Mouse (Mus musculus) embryonic facial prominence, embryonic 11.5 days (tissue): ENCODE data around the gene Mdh1b. TPM values are rescaled to one million over a fixed set of nuclear protein-coding genes. Genes with fewer than 3 reads are reported as not detected.

Experiments
- ATAC-seq: fragments of 200-750 bp; cut with Nextera tagmentation; replicated peaks from 2 replicates; pipeline ENCODE4 v1.8.0; 2017; ENCODE audit warnings: low read depth; ENCODE audit not compliant: insufficient number of reproducible peaks, low FRiP score, low TSS enrichment
- DNase-seq: peaks from one replicate; pipeline ENCODE4 v3.0.0-alpha.2; 2015; ENCODE audit warnings: low spot score
- H3K27ac ChIP-seq: fragments of 300-500 bp; sonication (generic); replicated peaks from 2 replicates; pipeline ENCODE4 v1.5.1; 2014; ENCODE audit warnings: mild to moderate bottlenecking, low read depth, low read length, control low read depth
- H3K27me3 ChIP-seq: fragments of 300-500 bp; sonication (generic); 2 replicates; pipeline ENCODE4 v1.6.1; 2014; ENCODE audit warnings: mild to moderate bottlenecking, low read length, moderate library complexity, mixed read lengths; ENCODE audit not compliant: control insufficient read depth, insufficient read depth
- H3K36me3 ChIP-seq: fragments of 300-500 bp; sonication (generic); replicated peaks from 2 replicates; pipeline ENCODE4 v1.6.1; 2014; ENCODE audit warnings: low read depth, mild to moderate bottlenecking, low read length, moderate library complexity, mixed read lengths; ENCODE audit not compliant: control insufficient read depth, insufficient read depth
- H3K4me1 ChIP-seq: fragments of 300-500 bp; sonication (generic); 2 replicates; pipeline ENCODE4 v1.6.1; 2014; ENCODE audit warnings: low read length, mixed read lengths; ENCODE audit not compliant: control insufficient read depth, insufficient read depth
- H3K4me2 ChIP-seq: fragments of 300-500 bp; sonication (generic); 2 replicates; pipeline ENCODE4 v1.6.1; 2014; ENCODE audit warnings: low read depth, mild to moderate bottlenecking, control low read depth, low read length, moderate library complexity
- H3K4me3 ChIP-seq: fragments of 300-500 bp; sonication (generic); 2 replicates; pipeline ENCODE4 v1.5.1; 2014; ENCODE audit warnings: low read depth, low read length, control low read depth
- H3K9ac ChIP-seq: fragments of 300-500 bp; sonication (generic); replicated peaks from 2 replicates; pipeline ENCODE4 v1.6.1; 2014; ENCODE audit warnings: mild to moderate bottlenecking, control low read depth, low read length
- H3K9me3 ChIP-seq: fragments of 300-500 bp; sonication (generic); replicated peaks from 2 replicates; pipeline ENCODE4 v1.6.1; 2016; ENCODE audit warnings: mild to moderate bottlenecking, low read length, inconsistent platforms, mixed read lengths; ENCODE audit not compliant: control insufficient read depth
- WGBS: fragments of 180-500 bp; shearing (Covaris S2); extraction: QIAGEN DNeasy Blood & Tissue Kit; methylation state at CpG from one replicate; pipeline ENCODE4 v1.1.7; 2014; 5-methylcytosine and 5-hydroxymethylcytosine counted together
- polyA plus RNA-seq: library from polyadenylated mRNA; unstranded; fragments of >200 nt; fragmentation: Nextera tagmentation; extraction: Ambion mirVana; gene quantifications from 2 replicates; pipeline ENCODE4 v1.2.1, GENCODE M21; 2014

Gene Mdh1b
- polyA plus RNA-seq, 1 experiment from 2014 or later = not detected

DNA sequence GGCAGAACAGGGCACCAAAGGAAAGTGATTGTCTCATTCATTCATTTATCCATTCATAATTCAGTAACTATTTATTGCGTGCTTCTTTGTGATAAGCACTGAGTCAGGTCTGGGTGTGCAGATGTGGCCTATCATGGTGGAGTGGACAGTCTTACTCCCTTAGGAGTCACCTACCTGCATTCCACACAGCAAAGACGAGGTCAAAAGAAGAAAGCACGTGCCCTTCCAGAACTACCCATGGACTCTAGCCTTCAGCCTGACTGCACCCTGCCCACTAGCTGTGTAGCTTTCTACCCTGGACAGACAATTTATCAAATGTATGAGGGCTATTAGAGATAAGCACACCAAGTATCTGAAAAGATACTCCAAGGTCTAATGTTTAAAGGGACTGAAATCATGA lies 54.1 kb downstream of the Mdh1b start:
- WGBS = 90% methylated on average over 3 of the region's 3 CpGs
- no peak for DNase-seq
- Histone ChIP-seq H3K4me2 (no peak overlapping the region), H3K9ac (no peak overlapping the region), H3K4me3 (no peak overlapping the region), H3K9me3 (no peaks in the 10 kb centered on the region), H3K4me1 (no peaks in the 10 kb centered on the region), H3K27ac (no peak overlapping the region), H3K27me3 (no peaks in the 10 kb centered on the region), H3K36me3 (no peaks in the 10 kb centered on the region)
- no peak for ATAC-seq

DNA sequence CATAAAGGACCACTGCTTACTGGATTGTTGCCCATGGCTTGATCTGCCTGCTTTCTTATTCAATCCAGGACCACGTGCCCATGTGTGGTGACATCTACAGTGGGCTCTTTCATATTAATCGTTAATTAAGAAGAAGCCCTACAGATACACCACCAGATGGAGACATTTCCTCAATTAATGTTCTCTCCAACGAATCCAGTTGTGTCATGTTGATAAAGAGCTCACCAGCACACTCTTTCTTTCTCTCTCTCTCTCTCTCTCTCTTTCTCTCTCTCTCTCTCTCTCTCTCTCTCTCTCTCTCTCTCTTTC lies 61.3 kb downstream of the Mdh1b start:
- ATAC-seq = no peak
- DNase-seq = peak; percentile 76
- WGBS = 5% methylated on average over 3 of the region's 3 CpGs
- Histone ChIP-seq H3K4me3 (no peak overlapping the region), H3K9ac (no peak overlapping the region), H3K27me3 (no peaks in the 10 kb centered on the region), H3K4me2 (no peak overlapping the region), H3K36me3 (no peaks in the 10 kb centered on the region), H3K4me1 (no peaks in the 10 kb centered on the region), H3K9me3 (no peaks in the 10 kb centered on the region), H3K27ac (no peak overlapping the region)

DNA sequence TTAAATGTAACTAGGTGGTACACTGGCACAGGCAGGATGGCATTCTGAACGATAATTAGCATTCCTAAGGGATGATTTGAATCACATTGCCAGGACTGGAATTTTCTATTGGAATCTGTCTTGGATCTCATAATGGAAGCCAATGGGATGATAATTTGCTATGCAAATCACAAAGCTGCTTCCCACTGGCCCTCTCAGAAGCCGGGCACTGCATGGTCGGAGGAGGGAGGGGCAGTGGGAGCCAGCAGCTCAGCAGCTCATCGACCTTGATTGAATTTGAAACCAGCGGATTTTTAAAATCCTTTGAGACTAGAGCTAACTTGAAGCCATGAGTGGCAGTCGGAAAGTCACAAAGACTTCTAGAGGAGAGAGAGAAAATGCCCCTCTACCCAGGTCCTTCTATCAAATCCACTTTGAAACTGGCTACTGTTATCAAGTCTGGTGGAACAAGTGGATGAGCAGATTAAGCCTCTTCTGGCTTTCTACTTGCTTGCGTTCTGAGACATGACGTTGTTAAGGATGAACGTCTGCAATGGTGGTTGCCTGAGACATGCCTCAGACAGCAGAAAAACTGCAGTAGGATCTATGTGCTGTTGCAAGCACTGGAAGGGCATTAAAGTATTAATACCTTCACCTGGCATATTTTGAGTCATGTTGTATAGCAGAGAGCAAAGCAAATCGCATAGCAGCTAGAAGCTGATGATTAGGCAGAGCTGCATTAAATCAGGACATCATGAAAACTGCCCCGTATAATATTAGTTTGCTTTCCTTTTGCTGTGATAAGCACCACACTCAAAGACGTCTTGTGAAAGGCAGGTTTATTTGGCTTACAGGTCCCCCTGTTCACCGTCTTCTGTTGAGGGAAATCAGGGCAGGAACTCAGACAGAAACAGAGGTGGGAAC lies 61.9 kb downstream of the Mdh1b start:
- no peaks in the 10 kb centered on the region for H3K36me3 ChIP-seq
- 23% methylated on average over 13 of the region's 13 CpGs for WGBS
- no peaks in the 10 kb centered on the region for H3K27me3 ChIP-seq
- no peak overlapping the region for H3K4me3 ChIP-seq
- H3K27ac ChIP-seq = no peak overlapping the region
- no peak overlapping the region for H3K9ac ChIP-seq
- no peaks in the 10 kb centered on the region for H3K9me3 ChIP-seq
- no peak overlapping the region for H3K4me2 ChIP-seq
- peak; percentile 9 for DNase-seq
- no peak for ATAC-seq
- H3K4me1 ChIP-seq = no peaks in the 10 kb centered on the region

DNA sequence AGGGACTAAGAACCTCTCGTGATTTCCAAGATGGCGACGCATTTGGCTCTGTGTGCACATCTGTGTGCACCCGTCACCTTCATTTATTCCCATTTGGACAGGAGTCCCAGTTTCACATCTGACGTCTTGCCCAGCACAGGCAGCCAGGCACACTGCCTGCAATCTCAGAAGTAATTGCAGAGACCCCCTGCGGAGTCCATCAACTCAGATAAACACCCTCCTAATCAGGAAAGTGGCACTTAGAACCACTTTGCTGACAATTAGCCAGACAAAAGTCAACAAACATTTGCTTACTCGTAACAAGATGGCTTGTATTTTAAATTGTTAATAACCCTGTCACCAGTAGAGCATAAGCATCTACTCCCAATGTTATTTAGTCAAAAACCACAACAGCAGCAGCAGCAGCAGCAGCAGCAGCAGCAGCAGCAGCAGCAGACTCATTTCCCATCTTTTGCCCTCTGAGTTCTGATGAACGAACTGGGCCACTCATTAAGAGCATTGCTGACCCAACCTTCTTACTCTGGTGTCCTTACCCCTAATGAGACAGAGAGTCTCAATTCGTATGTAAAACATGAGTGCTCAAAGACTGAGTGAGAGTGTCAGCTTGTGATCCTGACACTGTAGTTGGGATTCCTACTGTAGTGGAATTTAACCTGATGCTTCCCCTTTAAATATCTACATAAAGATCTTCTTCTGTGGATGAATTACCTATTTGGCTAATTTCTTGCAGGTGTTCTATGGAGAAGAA lies 62.7 kb downstream of the Mdh1b start:
- Histone ChIP-seq H3K36me3 (no peaks in the 10 kb centered on the region), H3K4me2 (no peak overlapping the region), H3K9ac (no peak overlapping the region), H3K9me3 (no peaks in the 10 kb centered on the region), H3K27ac (no peak overlapping the region), H3K27me3 (no peaks in the 10 kb centered on the region), H3K4me1 (no peaks in the 10 kb centered on the region), H3K4me3 (no peak overlapping the region)
- DNase-seq (peak; percentile 9), ATAC-seq (no peak; the same call in 1 of the 2 replicates)
- whole genome bisulfite sequencing = 37% methylated on average over 9 of the region's 9 CpGs

GRCm38 (mm10) chr1:63666089-63666488 lies 64.0 kb downstream of the Mdh1b start:
- WGBS = 88% methylated on average over 2 of the region's 2 CpGs
- Histone ChIP-seq H3K9ac (no peak overlapping the region), H3K27ac (no peak overlapping the region), H3K4me3 (no peak overlapping the region), H3K36me3 (no peaks in the 10 kb centered on the region), H3K9me3 (no peaks in the 10 kb centered on the region), H3K4me2 (no peak overlapping the region), H3K27me3 (no peaks in the 10 kb centered on the region), H3K4me1 (no peaks in the 10 kb centered on the region)
- DNase-seq = no peak
- no peak for ATAC-seq

- ATAC-seq = no peak
- no peaks in the 10 kb centered on the region for H3K4me1 ChIP-seq
- WGBS = 2% methylated on average over 7 of the region's 7 CpGs
Measured at GRCm38 (mm10) chr1:63659591-63659990, 70.5 kb downstream of the Mdh1b start.

GRCm38 (mm10) chr1:63658016-63658415 lies 72.1 kb downstream of the Mdh1b start:
- Histone ChIP-seq H3K4me2 (no peak overlapping the region), H3K4me1 (no peaks in the 10 kb centered on the region), H3K9ac (no peak overlapping the region), H3K4me3 (no peak overlapping the region), H3K9me3 (no peaks in the 10 kb centered on the region), H3K27me3 (no peaks in the 10 kb centered on the region), H3K27ac (no peak overlapping the region), H3K36me3 (no peaks in the 10 kb centered on the region)
- peak; percentile 86 for DNase-seq
- no peak for ATAC-seq
- 22% methylated on average over 6 of the region's 6 CpGs for WGBS

More at GRCm38 (mm10) chr1:63659591-63659990, 70.5 kb downstream of the Mdh1b start:
- H3K4me3 ChIP-seq = no peak overlapping the region
- peak; percentile 88 for DNase-seq
- H3K36me3 ChIP-seq = no peaks in the 10 kb centered on the region
- no peak overlapping the region for H3K9ac ChIP-seq
- no peak overlapping the region for H3K27ac ChIP-seq
- H3K4me2 ChIP-seq = no peak overlapping the region
- H3K9me3 ChIP-seq = no peaks in the 10 kb centered on the region
- no peaks in the 10 kb centered on the region for H3K27me3 ChIP-seq
